Mouse (Mus musculus) midbrain, postnatal 0 days (tissue): ENCODE measurements around the gene Gp1bb. TPM values are rescaled to one million over a fixed set of nuclear protein-coding genes. Genes with fewer than 3 reads are reported as not detected.

Source experiments
- ATAC-seq: fragments of 200-750 bp; cut with Nextera tagmentation; 2 replicates; pipeline ENCODE4 v1.8.0; 2017; ENCODE audit warnings: moderate number of reproducible peaks, mild to moderate bottlenecking, moderate TSS enrichment, moderate library complexity; ENCODE audit not compliant: low FRiP score
- DNase-seq: peaks from one replicate; pipeline ENCODE4 v3.0.0-alpha.2; 2015; ENCODE audit warnings: low spot score
- H3K27ac ChIP-seq: fragments of 300-500 bp; sonication (generic); 2 replicates; pipeline ENCODE4 v1.5.1; 2014; ENCODE audit warnings: low read depth, mild to moderate bottlenecking, low read length, mixed read lengths
- H3K27me3 ChIP-seq: fragments of 300-500 bp; sonication (generic); 2 replicates; pipeline ENCODE4 v1.6.1; 2014; ENCODE audit warnings: low read length, control low read depth, mixed read lengths; ENCODE audit not compliant: insufficient read depth
- H3K36me3 ChIP-seq: fragments of 300-500 bp; sonication (generic); 2 replicates; pipeline ENCODE4 v1.6.1; 2014; ENCODE audit warnings: low read length, control low read depth, mixed read lengths; ENCODE audit not compliant: insufficient read depth
- H3K4me1 ChIP-seq: fragments of 300-500 bp; sonication (generic); 2 replicates; pipeline ENCODE4 v1.6.1; 2014; ENCODE audit warnings: mild to moderate bottlenecking, control low read depth, antibody characterized with exemption, low read length, mixed read lengths; ENCODE audit not compliant: insufficient read depth
- H3K4me2 ChIP-seq: fragments of 300-500 bp; sonication (generic); 2 replicates; pipeline ENCODE4 v1.6.1; 2014; ENCODE audit warnings: low read depth, mild to moderate bottlenecking, low read length, mixed read lengths; ENCODE audit not compliant: poor library complexity, severe bottlenecking
- H3K4me3 ChIP-seq: fragments of 300-500 bp; sonication (generic); 2 replicates; pipeline ENCODE4 v1.5.1; 2014; ENCODE audit warnings: low read depth, mild to moderate bottlenecking, low read length, moderate library complexity
- H3K9ac ChIP-seq: fragments of 300-500 bp; sonication (generic); replicated peaks from 2 replicates; pipeline ENCODE4 v1.6.1; 2014; ENCODE audit warnings: mild to moderate bottlenecking, low read length, moderate library complexity, mixed read lengths; ENCODE audit not compliant: poor library complexity, severe bottlenecking
- H3K9me3 ChIP-seq: fragments of 300-500 bp; sonication (generic); 2 replicates; pipeline ENCODE4 v1.6.1; 2016; ENCODE audit warnings: low read length, control low read depth
- CTCF ChIP-seq: IDR thresholded peaks from 2 replicates; pipeline ENCODE4 v1.5.1; 2016; ENCODE audit warnings: antibody characterized with exemption, mild to moderate bottlenecking
- WGBS: fragments of 180-500 bp; shearing (Covaris S2); extraction: QIAGEN DNeasy Blood & Tissue Kit; methylation state at CpG from one replicate; pipeline ENCODE4 v1.1.7; 2014; 5-methylcytosine and 5-hydroxymethylcytosine counted together
- polyA plus RNA-seq: library from polyadenylated mRNA; unstranded; fragments of >200 nt; fragmentation: Nextera tagmentation; extraction: Ambion mirVana; gene quantifications from 2 replicates; pipeline ENCODE4 v1.2.1, GENCODE M21; 2015
- total RNA-seq: library from RNA; depleted of rRNA; stranded (reverse); fragments of >200 nt; gene quantifications from 2 replicates; pipeline ENCODE4 v1.2.3, GENCODE M21; 2014

Gene Gp1bb
- total and polyA plus RNA-seq, 2 experiments from 2014 or later, result 11.6 to 28.6 TPM

- Histone ChIP-seq H3K36me3 (no peaks in the 10 kb centered on the region), H3K4me2 (no peak overlapping the region), H3K9ac (no peak overlapping the region), H3K27me3 (no peaks in the 10 kb centered on the region), H3K9me3 (no peaks in the 10 kb centered on the region), H3K4me1 (no peaks in the 10 kb centered on the region), H3K4me3 (no peak overlapping the region), H3K27ac (no peak overlapping the region)
- no peak for DNase-seq
- no peak for TF ChIP-seq CTCF
- WGBS, result 57% methylated on average over 2 of the region's 2 CpGs
- ATAC-seq, result no peak
These were observed 16.2 kb upstream of the Gp1bb start for GRCm38 (mm10) chr16:18638396-18638795.

GRCm38 (mm10) chr16:18636804-18637203, 14.6 kb upstream of the Gp1bb start:
- ATAC-seq, result no peak
- no peak overlapping the region for H3K27ac ChIP-seq
- H3K9ac ChIP-seq, result no peak overlapping the region
- no peak overlapping the region for H3K4me3 ChIP-seq
- H3K36me3 ChIP-seq, result no peaks in the 10 kb centered on the region
- WGBS, result 59% methylated on average over 3 of the region's 3 CpGs
- no peaks in the 10 kb centered on the region for H3K27me3 ChIP-seq
- no peak for TF ChIP-seq CTCF
- DNase-seq, result no peak
- no peaks in the 10 kb centered on the region for H3K4me1 ChIP-seq
- no peaks in the 10 kb centered on the region for H3K9me3 ChIP-seq
- H3K4me2 ChIP-seq, result no peak overlapping the region

- DNase-seq (no peak), ATAC-seq (no peak)
- Histone ChIP-seq H3K9ac (no peak overlapping the region), H3K27ac (no peak overlapping the region), H3K27me3 (no peaks in the 10 kb centered on the region), H3K4me1 (no peaks in the 10 kb centered on the region), H3K4me2 (no peak overlapping the region), H3K36me3 (no peaks in the 10 kb centered on the region), H3K4me3 (no peak overlapping the region), H3K9me3 (no peaks in the 10 kb centered on the region)
- no peak for TF ChIP-seq CTCF
- 83% methylated on average over 5 of the region's 5 CpGs for WGBS
These were observed 14.2 kb upstream of the Gp1bb start for GRCm38 (mm10) chr16:18636401-18636800.

- no peak overlapping the region for H3K9ac ChIP-seq
- H3K36me3 ChIP-seq, result no peaks in the 10 kb centered on the region
- no peaks in the 10 kb centered on the region for H3K27me3 ChIP-seq
- no peak overlapping the region for H3K4me2 ChIP-seq
- TF ChIP-seq CTCF, result no peak
- no peak overlapping the region for H3K4me3 ChIP-seq
- WGBS, result 19% methylated on average over 1 of the region's 1 CpGs
- ATAC-seq (no peak), DNase-seq (no peak)
- no peaks in the 10 kb centered on the region for H3K9me3 ChIP-seq
- H3K4me1 ChIP-seq, result no peaks in the 10 kb centered on the region; the same call in 1 of the 2 replicates
- no peak overlapping the region for H3K27ac ChIP-seq
These were observed 11.1 kb upstream of the Gp1bb start for GRCm38 (mm10) chr16:18633333-18633732.

- no peak overlapping the region for H3K4me3 ChIP-seq
- H3K9ac ChIP-seq, result no peak overlapping the region
- no peak for TF ChIP-seq CTCF
- H3K36me3 ChIP-seq, result no peaks in the 10 kb centered on the region
- H3K27me3 ChIP-seq, result no peaks in the 10 kb centered on the region
- no peak overlapping the region for H3K4me2 ChIP-seq
- 60% methylated on average over 2 of the region's 2 CpGs for WGBS
- DNase-seq, result no peak
- no peaks in the 10 kb centered on the region for H3K9me3 ChIP-seq
- no peak for ATAC-seq
- peaks cover under 1% of the 10 kb centered on the region; the same call in 1 of the 2 replicates for H3K4me1 ChIP-seq
- no peak overlapping the region for H3K27ac ChIP-seq
These were observed 10.6 kb upstream of the Gp1bb start for GRCm38 (mm10) chr16:18632816-18633215.

- no peaks in the 10 kb centered on the region for H3K36me3 ChIP-seq
- peak; percentile 61 for TF ChIP-seq CTCF
- H3K4me3 ChIP-seq, result no peak overlapping the region
- no peak for ATAC-seq
- no peaks in the 10 kb centered on the region for H3K27me3 ChIP-seq
- H3K27ac ChIP-seq, result no peak overlapping the region
- 52% methylated on average over 3 of the region's 3 CpGs for WGBS
- H3K9ac ChIP-seq, result no peak overlapping the region
- no peaks in the 10 kb centered on the region for H3K9me3 ChIP-seq
- H3K4me2 ChIP-seq, result no peak overlapping the region
- H3K4me1 ChIP-seq, result peaks cover 7% of the 10 kb centered on the region; the same call in 1 of the 2 replicates
- no peak for DNase-seq
These were observed 9.9 kb upstream of the Gp1bb start for GRCm38 (mm10) chr16:18632059-18632458.
